Mouse (Mus musculus) mouse trophoblast stem cell (cell line): ENCODE measurements around the gene Bcl2l13.

ENCODE experiments used
- in situ Hi-C, 2 experiments: fragments of 300-500 bp; cut with MseI, MboI; formaldehyde crosslinking; loops; 2 replicates in 1 of 2; 3 replicates in 1 of 2; pipeline ENCODE4 v1.15.1; 2025

The Bcl2l13 gene

DNA sequence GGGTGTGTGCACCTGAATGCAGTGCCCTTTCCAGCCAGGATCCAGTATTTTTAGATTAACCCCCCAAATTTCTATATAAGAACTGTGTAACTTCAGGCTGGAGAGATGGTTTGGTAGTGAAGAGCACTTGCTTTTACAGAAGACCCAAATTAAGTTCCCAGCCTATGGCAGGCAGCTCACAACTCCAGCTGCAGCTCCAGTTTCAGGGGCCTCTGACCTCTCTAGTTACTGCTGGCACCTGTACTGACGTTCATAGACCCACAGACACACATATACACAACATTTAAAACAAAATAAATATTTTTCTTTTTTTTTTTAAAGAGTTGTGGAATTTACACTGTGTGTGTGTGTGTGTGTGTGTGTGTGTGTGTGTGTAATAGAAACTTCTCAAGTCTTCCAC is 93.4 kb downstream of the Bcl2l13 start:
- in situ Hi-C loops, result no loop called here

DNA sequence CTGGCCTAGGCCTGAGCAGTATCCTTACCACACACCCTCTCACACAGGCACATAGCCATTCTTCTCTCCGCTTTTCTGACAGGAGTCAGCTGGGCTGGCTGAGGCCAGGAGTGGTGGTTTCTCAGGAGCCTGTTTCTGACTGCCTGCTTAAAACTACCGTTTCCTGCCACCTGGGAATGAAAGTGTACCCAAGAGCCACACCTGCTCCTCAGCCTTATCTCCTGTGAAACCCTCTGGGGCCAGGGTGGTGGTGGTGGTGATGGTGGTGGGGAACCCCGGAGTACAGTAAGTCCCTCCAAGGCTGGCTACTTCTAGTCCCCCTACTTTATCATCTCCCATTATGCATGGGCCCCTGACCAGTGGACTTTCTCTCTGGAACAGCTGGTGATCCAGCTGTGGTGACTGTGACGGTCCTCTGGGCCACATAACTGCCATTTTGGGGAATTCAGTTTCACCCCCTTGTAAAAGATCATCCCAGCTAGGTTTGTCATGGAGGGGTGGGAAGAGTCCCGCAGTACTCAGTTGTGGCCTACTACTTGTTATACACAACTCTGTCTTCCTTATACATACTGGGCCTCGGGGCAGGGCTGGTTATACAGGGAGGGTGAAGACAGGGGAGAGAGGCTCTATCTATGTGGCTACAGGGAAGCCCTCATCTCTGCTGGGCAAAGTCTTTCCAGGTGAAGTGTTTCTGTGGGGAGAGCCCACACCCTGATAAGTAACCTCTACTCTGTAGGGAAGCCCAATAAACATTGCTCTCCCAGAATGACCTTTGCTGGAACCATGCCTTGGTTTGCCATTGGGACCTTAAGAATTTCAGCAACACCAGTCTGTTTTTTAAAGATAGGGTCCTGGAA is 94.7 kb downstream of the Bcl2l13 start:
- in situ Hi-C loops, result no loop called here

- in situ Hi-C loops, result no loop called here
These were observed 96.6 kb downstream of the Bcl2l13 start for GRCm38 (mm10) chr6:120932597-120932996.

DNA sequence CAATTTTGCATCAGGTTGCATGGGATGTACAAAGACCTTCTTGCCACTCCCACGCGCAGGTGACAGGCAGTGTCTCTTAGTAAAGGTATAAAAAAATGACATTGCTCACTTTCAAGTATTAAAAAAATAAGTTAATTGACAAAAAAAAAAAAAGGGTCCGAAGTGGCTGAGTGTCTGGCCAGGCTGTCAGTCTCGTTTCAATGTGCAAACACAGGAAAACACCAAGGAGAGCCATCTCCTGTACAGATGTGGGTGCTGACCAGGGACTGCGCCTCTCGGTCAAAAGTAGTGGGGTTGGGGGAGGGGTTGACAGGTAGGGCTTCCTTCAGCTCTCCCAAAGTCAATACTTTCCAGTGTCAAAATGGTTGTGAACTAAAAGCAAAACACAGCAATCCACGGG is 97.7 kb downstream of the Bcl2l13 start:
- in situ Hi-C loops, result no loop called here

DNA sequence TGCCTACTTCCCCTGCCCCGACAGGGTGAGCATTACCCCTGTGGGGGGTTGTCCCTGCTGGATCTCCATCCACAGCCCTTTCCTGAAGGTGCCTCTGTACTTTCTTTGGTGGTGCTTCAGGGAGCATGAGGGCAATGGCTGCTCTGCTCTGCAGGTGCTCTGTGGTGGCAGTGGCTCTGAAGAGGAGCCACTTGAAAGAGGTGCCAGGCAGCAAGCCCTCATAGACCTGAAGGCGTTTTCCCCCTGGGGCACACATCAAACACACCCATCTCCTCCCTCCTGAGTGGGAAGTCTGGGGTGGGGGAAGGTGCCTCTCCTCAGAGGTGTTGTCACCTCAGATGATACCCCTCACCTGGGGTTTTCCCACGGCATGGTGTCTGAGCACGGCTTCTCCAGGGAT is 98.2 kb downstream of the Bcl2l13 start:
- in situ Hi-C loops, result no loop called here

DNA sequence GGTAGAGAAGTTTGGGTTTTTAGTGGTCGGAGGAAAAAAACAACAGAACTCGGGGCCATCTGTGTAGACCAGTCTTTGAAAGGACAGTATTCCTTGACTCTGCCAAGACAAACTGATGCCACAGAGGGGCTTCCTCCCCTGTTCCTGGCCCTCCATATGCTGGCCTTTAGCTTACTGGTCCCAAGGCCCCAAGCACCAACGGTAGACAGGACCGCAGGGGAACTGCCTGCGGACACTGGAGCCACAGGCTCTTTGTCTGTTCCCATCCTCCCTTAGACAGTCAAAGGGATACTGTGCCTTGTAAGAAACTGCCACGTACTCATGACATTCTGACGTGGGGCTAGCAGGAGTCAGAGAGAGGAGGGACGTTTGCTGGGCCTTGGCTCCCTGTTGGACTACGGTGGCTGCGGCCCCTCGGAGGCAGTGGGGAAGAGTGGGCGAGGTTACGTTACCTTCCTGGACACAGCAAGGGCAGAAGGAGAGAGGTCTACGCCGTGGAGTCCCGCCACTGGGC is 101.1 kb downstream of the Bcl2l13 start:
- in situ Hi-C loops, result no loop called here

DNA sequence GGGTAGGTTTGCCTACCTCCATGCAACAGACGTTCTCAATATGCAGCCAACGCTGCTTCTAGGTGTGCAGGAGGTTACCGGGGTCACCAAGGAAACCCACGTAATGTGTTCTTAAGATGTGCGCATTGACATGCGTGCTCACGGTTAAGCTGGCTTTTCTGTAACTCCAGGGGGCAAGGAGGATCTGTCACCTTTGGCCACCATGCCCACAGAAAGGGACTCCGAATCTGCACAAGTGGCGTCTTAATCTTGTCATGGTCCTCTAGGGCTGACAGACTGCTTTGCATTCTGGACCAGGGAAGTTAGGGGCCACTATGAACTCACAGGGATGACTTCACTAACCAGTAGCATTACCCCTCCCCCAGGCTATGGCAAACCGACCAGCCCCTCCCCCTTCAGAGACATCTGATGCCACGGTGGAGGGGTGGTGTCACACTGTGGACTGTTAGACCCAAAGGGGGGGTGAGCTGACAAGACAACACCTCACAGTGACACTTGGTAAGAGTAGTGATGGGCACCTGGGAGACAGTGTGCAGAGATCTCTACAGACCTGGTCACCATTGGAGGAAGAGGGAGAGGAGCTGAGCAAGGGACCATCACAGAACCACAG is 102.1 kb downstream of the Bcl2l13 start:
- in situ Hi-C loops, result no loop called here

- in situ Hi-C loops, result no loop called here
These were observed 102.9 kb downstream of the Bcl2l13 start for GRCm38 (mm10) chr6:120938763-120939450.

GRCm38 (mm10) chr6:120939783-120940182 is 103.8 kb downstream of the Bcl2l13 start:
- in situ Hi-C loops, result no loop called here

GRCm38 (mm10) chr6:120940446-120941083 is 104.6 kb downstream of the Bcl2l13 start:
- in situ Hi-C loops, result no loop called here

DNA sequence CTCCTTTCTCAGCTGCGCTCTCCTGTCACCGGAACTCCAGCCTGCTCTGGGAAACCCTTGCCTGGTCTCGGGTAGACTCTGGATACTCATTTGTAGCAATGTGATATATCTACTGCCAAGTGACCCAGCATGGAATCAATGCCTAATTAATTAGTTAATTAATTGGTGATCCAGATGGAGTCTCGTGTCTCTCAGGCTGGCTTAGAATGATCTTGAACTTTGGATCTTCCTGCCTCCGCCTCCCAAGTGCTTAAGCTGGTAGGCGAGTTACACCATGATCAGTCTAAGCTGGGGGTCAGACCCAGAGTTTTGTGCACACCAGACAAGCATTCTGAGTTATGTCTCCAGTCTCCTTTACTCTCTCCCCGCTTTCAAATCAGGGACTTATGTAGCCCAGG is 105.1 kb downstream of the Bcl2l13 start:
- in situ Hi-C loops, result no loop called here

DNA sequence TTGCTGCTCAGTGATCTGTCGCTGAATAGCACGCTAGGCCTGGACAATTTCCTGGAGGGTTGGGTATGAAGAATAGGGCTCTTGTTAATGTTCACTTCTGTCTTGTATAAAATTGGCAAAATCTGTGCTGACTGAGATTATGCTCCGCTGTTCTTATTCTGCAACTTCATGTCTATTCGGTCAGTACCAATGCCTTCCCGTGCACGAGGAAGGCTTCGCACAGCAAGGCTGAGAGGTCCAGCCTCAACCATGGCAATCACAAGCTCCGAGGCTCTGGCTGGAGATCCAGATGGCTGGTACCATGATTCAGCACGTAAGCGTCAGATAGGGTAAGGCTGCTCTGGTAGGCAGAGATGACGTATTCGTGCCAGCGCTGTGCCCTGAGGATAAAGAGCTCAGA is 105.6 kb downstream of the Bcl2l13 start:
- in situ Hi-C loops, result no loop called here
